Mouse (Mus musculus) liver, embryonic 11.5 days (tissue): Measurements from ENCODE around the gene Sprr2f. TPM values are rescaled to one million over a fixed set of nuclear protein-coding genes. Genes with fewer than 3 reads are reported as not detected.

ENCODE experiments used
- ATAC-seq: fragments of 200-750 bp; cut with Nextera tagmentation; replicated peaks from 2 replicates; pipeline ENCODE4 v1.8.0; 2017; ENCODE audit warnings: moderate number of reproducible peaks, mild to moderate bottlenecking, moderate TSS enrichment, moderate library complexity; ENCODE audit not compliant: low FRiP score
- DNase-seq: peaks from one replicate; pipeline ENCODE4 v3.0.0-alpha.2; 2017; ENCODE audit warnings: low spot score
- H3K27ac ChIP-seq: fragments of 300-500 bp; sonication (generic); 2 replicates; pipeline ENCODE4 v1.5.1; 2014; ENCODE audit warnings: mild to moderate bottlenecking, low read depth, low read length, control low read depth
- H3K27me3 ChIP-seq: fragments of 300-500 bp; sonication (generic); replicated peaks from 2 replicates; pipeline ENCODE4 v1.6.1; 2014; ENCODE audit warnings: low read length, mixed read lengths; ENCODE audit not compliant: control insufficient read depth, insufficient read depth
- H3K36me3 ChIP-seq: fragments of 300-500 bp; sonication (generic); 2 replicates; pipeline ENCODE4 v1.6.1; 2014; ENCODE audit warnings: mild to moderate bottlenecking, low read length, moderate library complexity, mixed read lengths; ENCODE audit not compliant: control insufficient read depth, insufficient read depth
- H3K4me1 ChIP-seq: fragments of 300-500 bp; sonication (generic); replicated peaks from 2 replicates; pipeline ENCODE4 v1.6.1; 2014; ENCODE audit warnings: low read length, mixed read lengths; ENCODE audit not compliant: control insufficient read depth, insufficient read depth
- H3K4me2 ChIP-seq: fragments of 300-500 bp; sonication (generic); 2 replicates; pipeline ENCODE4 v1.6.1; 2014; ENCODE audit warnings: mild to moderate bottlenecking, control low read depth, moderate library complexity
- H3K4me3 ChIP-seq: fragments of 300-500 bp; sonication (generic); 2 replicates; pipeline ENCODE4 v1.5.1; 2014; ENCODE audit warnings: low read depth, low read length, control low read depth
- H3K9ac ChIP-seq: fragments of 300-500 bp; sonication (generic); 2 replicates; pipeline ENCODE4 v1.6.1; 2014; ENCODE audit warnings: low read depth, low read length, control low read depth
- H3K9me3 ChIP-seq: fragments of 300-500 bp; sonication (generic); 2 replicates; pipeline ENCODE4 v1.6.1; 2016; ENCODE audit warnings: low read length, inconsistent platforms, mixed read lengths; ENCODE audit not compliant: control insufficient read depth
- WGBS: fragments of 180-500 bp; shearing (Covaris S2); extraction: QIAGEN DNeasy Blood & Tissue Kit; methylation state at CpG from one replicate; pipeline ENCODE4 v1.1.7; 2014; 5-methylcytosine and 5-hydroxymethylcytosine counted together
- polyA plus RNA-seq: library from polyadenylated mRNA; unstranded; fragments of >200 nt; fragmentation: Nextera tagmentation; extraction: Ambion mirVana; gene quantifications from 2 replicates; pipeline ENCODE4 v1.2.1, GENCODE M21; 2014

Sprr2f gene
- polyA plus RNA-seq, 1 experiment from 2014 or later, result not detected

DNA sequence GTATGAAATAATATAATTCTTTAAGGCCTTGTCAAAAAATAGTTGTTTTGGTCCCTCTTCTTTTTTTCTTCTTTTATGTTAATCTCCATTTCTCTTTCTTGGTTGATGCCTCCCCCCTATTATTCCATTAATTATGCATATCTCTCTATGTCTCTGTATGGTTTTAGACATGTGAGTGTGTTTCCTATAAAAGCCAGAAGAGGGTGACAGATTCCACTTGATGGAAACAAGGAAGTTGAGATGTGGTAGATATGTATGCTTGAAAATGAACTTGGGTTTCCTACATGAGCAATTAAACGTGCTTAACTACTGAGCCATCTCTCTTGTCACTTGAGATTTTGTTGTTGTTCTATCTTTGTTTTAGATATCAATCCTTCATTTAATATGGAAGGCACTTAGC, 29.3 kb downstream of the Sprr2f start:
- Histone ChIP-seq H3K36me3 (no peaks in the 10 kb centered on the region), H3K27me3 (no peaks in the 10 kb centered on the region), H3K4me3 (no peak overlapping the region), H3K27ac (no peak overlapping the region), H3K9me3 (no peaks in the 10 kb centered on the region), H3K9ac (no peak overlapping the region), H3K4me2 (no peak overlapping the region), H3K4me1 (no peaks in the 10 kb centered on the region)
- ATAC-seq (no peak), DNase-seq (no peak)
- WGBS, result 42% methylated on average over 1 of the region's 1 CpGs

DNA sequence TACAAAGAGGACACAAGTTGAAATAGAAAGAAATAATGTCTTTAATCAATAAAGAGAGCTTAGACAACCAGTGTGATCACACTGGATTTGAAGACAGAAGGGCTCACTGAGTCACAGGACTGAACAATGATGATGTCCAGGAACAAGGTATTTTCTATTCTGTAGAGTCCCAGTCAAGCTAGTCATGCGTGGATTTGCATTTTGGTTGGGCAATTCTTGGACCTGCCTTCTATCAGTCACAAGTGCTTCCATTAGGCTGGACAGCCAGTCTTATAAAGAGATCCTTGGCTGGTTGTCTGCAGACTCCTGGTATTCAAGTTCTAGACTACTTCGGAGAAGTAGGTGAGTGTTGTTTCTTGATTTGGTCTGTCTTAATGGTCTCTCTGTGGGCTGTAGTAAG, 42.7 kb downstream of the Sprr2f start, which contains the start of gene Sprr2i:
Gene Sprr2i (plus strand): TSS at position 301 of the 400 bp plus-strand sequence.
- 85% methylated on average over 2 of the region's 2 CpGs for WGBS
- ATAC-seq (no peak), DNase-seq (no peak)

More for the DNA sequence above, 42.7 kb downstream of the Sprr2f start, which contains the start of gene Sprr2i:
- no peaks in the 10 kb centered on the region for H3K4me1 ChIP-seq
- H3K27ac ChIP-seq, result no peak within 1 kb of the TSS
- H3K9ac ChIP-seq, result no peak within 1 kb of the TSS
- no peak within 1 kb of the TSS for H3K4me2 ChIP-seq
- H3K36me3 ChIP-seq, result no peaks in the 10 kb centered on the region
- H3K27me3 ChIP-seq, result no peaks in the 10 kb centered on the region
- H3K4me3 ChIP-seq, result no peak within 1 kb of the TSS
- no peaks in the 10 kb centered on the region for H3K9me3 ChIP-seq

Other genes with a start within 250 kb of the Sprr2f start
- not detected in 2 replicates for gene Prr9, start 241.2 kb upstream of the Sprr2f start, polyA plus RNA-seq
- gene Lelp1, start 222.4 kb upstream of the Sprr2f start, polyA plus RNA-seq, result not detected in 2 replicates
- gene Sprr2a1, start 149.4 kb upstream of the Sprr2f start, polyA plus RNA-seq, result not detected in 2 replicates
- gene Sprr2a2, start 149.3 kb upstream of the Sprr2f start, polyA plus RNA-seq, result 1.1 TPM in 1 of 2 replicates, not detected in the other
- not detected in 2 replicates for gene Sprr2a3, start 79.8 kb upstream of the Sprr2f start, polyA plus RNA-seq
- not detected in 2 replicates for gene Sprr2b, start 48.6 kb upstream of the Sprr2f start, polyA plus RNA-seq
- gene Sprr2d, start 26.0 kb upstream of the Sprr2f start, polyA plus RNA-seq, result not detected in 2 replicates
- not detected in 2 replicates for gene Sprr2e, start 13.0 kb upstream of the Sprr2f start, polyA plus RNA-seq
- not detected in 2 replicates for gene Sprr2h, start 20.5 kb downstream of the Sprr2f start, polyA plus RNA-seq
- gene Sprr2i, start 42.8 kb downstream of the Sprr2f start, polyA plus RNA-seq, result not detected in 2 replicates
- gene Sprr2j-ps, start 52.9 kb downstream of the Sprr2f start, polyA plus RNA-seq, result not detected in 2 replicates
- gene Gm9774, start 64.2 kb downstream of the Sprr2f start, polyA plus RNA-seq, result 7.2 and 9.1 TPM in 2 replicates
- gene Sprr2k, start 67.4 kb downstream of the Sprr2f start, polyA plus RNA-seq, result not detected in 2 replicates
- not detected in 2 replicates for gene Sprr1b, start 73.6 kb downstream of the Sprr2f start, polyA plus RNA-seq
- gene Sprr3, start 93.5 kb downstream of the Sprr2f start, polyA plus RNA-seq, result not detected in 2 replicates
- gene Sprr1a, start 120.7 kb downstream of the Sprr2f start, polyA plus RNA-seq, result not detected in 2 replicates
- gene Sprr4, start 135.3 kb downstream of the Sprr2f start, polyA plus RNA-seq, result not detected in 2 replicates
- gene 2310046K23Rik, start 169.3 kb downstream of the Sprr2f start, polyA plus RNA-seq, result not detected in 2 replicates
- 0.08 TPM in 1 of 2 replicates, not detected in the other for gene Ivl, start 208.5 kb downstream of the Sprr2f start, polyA plus RNA-seq
- gene Smcp, start 223.8 kb downstream of the Sprr2f start, polyA plus RNA-seq, result 0.22 TPM in 1 of 2 replicates, not detected in the other
- not detected in 2 replicates for gene 2210017I01Rik, start 242.3 kb downstream of the Sprr2f start, polyA plus RNA-seq